Mouse (Mus musculus): ENCODE measurements around the gene Mrpl4.
A peak's percentile ranks its signal among the peaks of the same experiment; 100 is the strongest.

- TF ChIP-seq CTCF (IDR thresholded peaks at IDR 0.05; ENCODE audit: borderline replicate concordance, insufficient read depth, low read depth, low read length): peak; percentile 22; the same call in 1 of the 2 replicates
- no peak for TF ChIP-seq POLR2A (IDR thresholded peaks at IDR 0.05; ENCODE audit: borderline replicate concordance, insufficient read depth, low read length)
Measured at GRCm38 (mm10) chr9:21030781-21031250, 28.3 kb downstream of the Mrpl4 start.

Measured in cerebellum, adult 2 months (tissue).